Mouse (Mus musculus) liver, adult (tissue): ENCODE data around the gene Ltbr.

Source experiments
- GATA4 ChIP-seq: IDR thresholded peaks from 2 replicates; pipeline ENCODE4 v1.6.1; 2014; ENCODE audit warnings: mild to moderate bottlenecking, low read length; ENCODE audit not compliant: insufficient replicate concordance

The Ltbr gene

GRCm38 (mm10) chr6:125272228-125272785 lies 41.4 kb downstream of the Ltbr start:
- no peak for TF ChIP-seq GATA4

GRCm38 (mm10) chr6:125271455-125272227 lies 42.0 kb downstream of the Ltbr start:
- no peak; the same call in 1 of the 2 replicates for TF ChIP-seq GATA4

- TF ChIP-seq GATA4: no peak
Observed at GRCm38 (mm10) chr6:125268799-125269198, 44.9 kb downstream of the Ltbr start.

- TF ChIP-seq GATA4: no peak
Observed at GRCm38 (mm10) chr6:125267469-125267868, 46.2 kb downstream of the Ltbr start.

- no peak for TF ChIP-seq GATA4
Observed at GRCm38 (mm10) chr6:125266091-125266490, 47.6 kb downstream of the Ltbr start.

- TF ChIP-seq GATA4: no peak
Observed at GRCm38 (mm10) chr6:125265239-125265638, 48.4 kb downstream of the Ltbr start.

GRCm38 (mm10) chr6:125264219-125264618 lies 49.5 kb downstream of the Ltbr start:
- TF ChIP-seq GATA4: no peak

GRCm38 (mm10) chr6:125260006-125260555 lies 53.6 kb downstream of the Ltbr start:
- TF ChIP-seq GATA4: no peak
